ENCODE assay signal across 16 mouse cellular contexts in genomic region chr4:128983151-128983550, GRCm38 (mm10). TPM values are rescaled to one million over a fixed set of nuclear protein-coding genes. Genes with fewer than 3 reads are reported as not detected.
DNase-seq lines count a peak whose midpoint lies in the region; ATAC-seq and TF ChIP-seq lines count a peak whose summit lies in the region.
"Had no signal": no experiment of that assay in that cellular context is flagged by ENCODE, and none has a peak within 500 bp of the region (broad histone marks: within the 10 kb centered on the region; RNA-seq: fewer than 3 reads in every experiment).

No protein-coding gene starts in this region.

- no peak overlapping the region for H3K4me3 ChIP-seq in kidney, embryonic 15.5 days (replicated peaks)
- no peak overlapping the region for H3K4me3 ChIP-seq in lung, adult 2 months (replicated peaks; ENCODE audit: extremely low read depth, low read depth, low read length)
- H3K4me3 ChIP-seq: forebrain, embryonic 12.5 days; hindbrain, embryonic 13.5 days; neural tube, embryonic 13.5 days had no signal

- no peak for ATAC-seq in kidney, embryonic 15.5 days (replicated peaks; ENCODE audit: low FRiP score)

- H3K27me3 ChIP-seq in kidney, embryonic 15.5 days: no peaks in the 10 kb centered on the region; the same call in 1 of the 2 replicates
- H3K27me3 ChIP-seq: forebrain, embryonic 12.5 days; hindbrain, embryonic 13.5 days; neural tube, embryonic 13.5 days had no signal

- intact Hi-C loops in left cerebral cortex, postnatal 10 days (cut with DNase I): no loop called here

- WGBS in kidney, embryonic 15.5 days: 76% methylated on average over 2 of the region's 2 CpGs
- 24% methylated on average over 2 of the region's 2 CpGs for WGBS in lung, adult 2 months

- no peaks in the 10 kb centered on the region for H3K9me3 ChIP-seq in kidney, embryonic 15.5 days (replicated peaks)
- H3K9me3 ChIP-seq: forebrain, embryonic 12.5 days; hindbrain, embryonic 13.5 days; neural tube, embryonic 13.5 days had no signal

- H3K27ac ChIP-seq in kidney, embryonic 15.5 days: no peak overlapping the region
- H3K27ac ChIP-seq: forebrain, embryonic 12.5 days; hindbrain, embryonic 13.5 days; neural tube, embryonic 13.5 days had no signal

- no peaks in the 10 kb centered on the region for H3K36me3 ChIP-seq in kidney, embryonic 15.5 days
- H3K36me3 ChIP-seq: forebrain, embryonic 12.5 days; hindbrain, embryonic 13.5 days; neural tube, embryonic 13.5 days had no signal

- TF ChIP-seq CTCF in lung, adult 2 months (IDR thresholded peaks at IDR 0.05; ENCODE audit: insufficient read depth, low read length): no peak

- no peaks in the 10 kb centered on the region; the same call in 1 of the 2 replicates for H3K4me1 ChIP-seq in kidney, embryonic 15.5 days
- peaks cover 3% of the 10 kb centered on the region; the same call in 1 of the 2 replicates for H3K4me1 ChIP-seq in lung, adult 2 months (ENCODE audit: control insufficient read depth, insufficient read depth, low read length)
- H3K4me1 ChIP-seq: forebrain, embryonic 12.5 days; hindbrain, embryonic 13.5 days; neural tube, embryonic 13.5 days had no signal

- peak; percentile 47 for DNase-seq in kidney, adult 18-20 months
- DNase-seq in lung, postnatal 36 days: peak; percentile 58
- DNase-seq in lung, adult 2 months: no peak
- peak; percentile 41 to 54 for DNase-seq in kidney, postnatal 4 days
- DNase-seq in right cerebral cortex, postnatal 14 days: no peak
- no peak for DNase-seq in left cerebral cortex, postnatal 10 days (ENCODE audit: extremely low spot score in 1 of 2, low spot score in 2 of 2)
- DNase-seq: cerebellum, adult 11-12 months; cerebellum, postnatal 36 days; gastrocnemius, postnatal 10 days; right cerebral cortex, postnatal 25 days; thymus, postnatal 36 days had no signal

- no peak overlapping the region for H3K4me2 ChIP-seq in kidney, embryonic 15.5 days
- H3K4me2 ChIP-seq: forebrain, embryonic 12.5 days; hindbrain, embryonic 13.5 days; midbrain, embryonic 11.5 days; neural tube, embryonic 13.5 days had no signal

- H3K9ac ChIP-seq in kidney, embryonic 15.5 days: no peak overlapping the region
- H3K9ac ChIP-seq: forebrain, embryonic 12.5 days; hindbrain, embryonic 13.5 days; neural tube, embryonic 13.5 days had no signal

- no peak for TF ChIP-seq POLR2A in lung, adult 2 months (IDR thresholded peaks at IDR 0.05; ENCODE audit: borderline replicate concordance, extremely low read depth, low read depth, low read length)

RNA-seq across cellular contexts. Expression of gene Ak2, which starts 8.6 kb away (rescaled TPM):
- 224 and 231 TPM in 2 replicates for polyA plus RNA-seq in kidney, embryonic 15.5 days (2015; fragmentation: Nextera tagmentation; extraction: Ambion mirVana)
- 22.6 and 24.2 TPM in 2 replicates for polyA plus RNA-seq in lung, adult 2 months (2012; rRNA removed)
- total RNA-seq in left cerebral cortex, postnatal 10 days (2021): 10 to 100 TPM; 30.5 to 30.7 TPM

RNA-seq across cellular contexts. Expression of gene Azin2, which starts 20.9 kb away (rescaled TPM):
- polyA plus RNA-seq in kidney, embryonic 15.5 days (2015; fragmentation: Nextera tagmentation; extraction: Ambion mirVana): 19.4 and 20.3 TPM in 2 replicates
- polyA plus RNA-seq in lung, adult 2 months (2012; rRNA removed): 46.2 and 49.4 TPM in 2 replicates
- 10 to 100 TPM; 30.3 to 36.3 TPM for total RNA-seq in left cerebral cortex, postnatal 10 days (2021)

Comparison
In these comparisons a context has a peak if more than half of its experiments do, and no peak if none do; other contexts are left out.
1. DNase-seq: peak in kidney, adult 18-20 months (single experiment), lung, postnatal 36 days (single experiment) and kidney, postnatal 4 days (2 of 2); none in lung, adult 2 months (single experiment), right cerebral cortex, postnatal 14 days (single experiment) and left cerebral cortex, postnatal 10 days (0 of 2).